Mouse (Mus musculus): ENCODE measurements around the gene Sult3a2. TPM values are rescaled to one million over a fixed set of nuclear protein-coding genes. Genes with fewer than 3 reads are reported as not detected.

Sult3a2 gene
- polyA plus RNA-seq, 1 experiment = not detected

GRCm38 (mm10) chr10:33732409-33733185 is 53.9 kb downstream of the Sult3a2 start:
- H3K36me3 ChIP-seq (replicated peaks; ENCODE audit: low read length) = no peaks in the 10 kb centered on the region
- H3K27me3 ChIP-seq (replicated peaks) = no peaks in the 10 kb centered on the region
- no peak overlapping the region for H3K4me3 ChIP-seq (replicated peaks)
- no peak for TF ChIP-seq FLI1 (IDR thresholded peaks at IDR 0.05; ENCODE audit: low read length)
- no peak for TF ChIP-seq GATA1 (IDR thresholded peaks at IDR 0.05; ENCODE audit: borderline replicate concordance, low read length)
- H3K4me1 ChIP-seq = no peaks in the 10 kb centered on the region
- peaks cover 30% of the 10 kb centered on the region for H3K9me3 ChIP-seq

- no peaks in the 10 kb centered on the region for H3K4me1 ChIP-seq
- H3K4me3 ChIP-seq (replicated peaks) = no peak overlapping the region
- TF ChIP-seq GATA1 (IDR thresholded peaks at IDR 0.05; ENCODE audit: borderline replicate concordance, low read length) = no peak
- TF ChIP-seq FLI1 (IDR thresholded peaks at IDR 0.05; ENCODE audit: low read length) = no peak
- peaks cover 15% of the 10 kb centered on the region for H3K9me3 ChIP-seq
- H3K36me3 ChIP-seq (replicated peaks; ENCODE audit: low read length) = no peaks in the 10 kb centered on the region
- H3K27me3 ChIP-seq (replicated peaks) = no peaks in the 10 kb centered on the region
These were observed 62.7 kb downstream of the Sult3a2 start for GRCm38 (mm10) chr10:33723764-33724163.

GRCm38 (mm10) chr10:33721827-33722438 is 64.6 kb downstream of the Sult3a2 start:
- no peak for TF ChIP-seq FLI1 (IDR thresholded peaks at IDR 0.05; ENCODE audit: low read length)
- TF ChIP-seq GATA1 (IDR thresholded peaks at IDR 0.05; ENCODE audit: borderline replicate concordance, low read length) = no peak
- H3K36me3 ChIP-seq (replicated peaks; ENCODE audit: low read length) = no peaks in the 10 kb centered on the region
- no peak overlapping the region for H3K4me3 ChIP-seq (replicated peaks)
- peaks cover 27% of the 10 kb centered on the region for H3K9me3 ChIP-seq
- H3K4me1 ChIP-seq = no peaks in the 10 kb centered on the region
- H3K27me3 ChIP-seq (replicated peaks) = no peaks in the 10 kb centered on the region

Other genes with a start within 250 kb of the Sult3a2 start
- not detected in 2 replicates for gene Clvs2, start 161.9 kb downstream of the Sult3a2 start, polyA plus RNA-seq (2012; ENCODE audit: insufficient read depth, low replicate concordance)
- gene Sult3a1, start 71.0 kb upstream of the Sult3a2 start, polyA plus RNA-seq (2012; ENCODE audit: insufficient read depth, low replicate concordance) = not detected in 2 replicates
- gene Rsph4a, start 118.4 kb upstream of the Sult3a2 start, polyA plus RNA-seq (2012; ENCODE audit: insufficient read depth, low replicate concordance) = not detected in 2 replicates
- gene Zup1, start 164.6 kb upstream of the Sult3a2 start, polyA plus RNA-seq (2012; ENCODE audit: insufficient read depth, low replicate concordance) = 1.1 TPM in 1 of 2 replicates, not detected in the other
- 67.5 and 118 TPM in 2 replicates for gene Rwdd1, start 232.9 kb upstream of the Sult3a2 start, polyA plus RNA-seq (2012; ENCODE audit: insufficient read depth, low replicate concordance)

All from megakaryocyte, embryonic 14.5 days (primary cell).